Mouse (Mus musculus) yolk sac, embryonic 10.5 days (tissue): ENCODE results near the gene Gm21680.
"Not testable (repeated sequence)": the region's sequence is repeated elsewhere in the genome, so short reads cannot be mapped to it uniquely, and the experiment has no call there.

Experiments
- DNase-seq: peaks from one replicate; pipeline ENCODE4 v3.0.0-alpha.2; 2017; ENCODE audit warnings: low spot score

Gene Gm21680

GRCm38 (mm10) chr5:25972563-25972962 is at the start of gene Gm21680:
Gm21680 (minus strand) TSS chr5:25972663.
- DNase-seq: not testable (repeated sequence)

DNA sequence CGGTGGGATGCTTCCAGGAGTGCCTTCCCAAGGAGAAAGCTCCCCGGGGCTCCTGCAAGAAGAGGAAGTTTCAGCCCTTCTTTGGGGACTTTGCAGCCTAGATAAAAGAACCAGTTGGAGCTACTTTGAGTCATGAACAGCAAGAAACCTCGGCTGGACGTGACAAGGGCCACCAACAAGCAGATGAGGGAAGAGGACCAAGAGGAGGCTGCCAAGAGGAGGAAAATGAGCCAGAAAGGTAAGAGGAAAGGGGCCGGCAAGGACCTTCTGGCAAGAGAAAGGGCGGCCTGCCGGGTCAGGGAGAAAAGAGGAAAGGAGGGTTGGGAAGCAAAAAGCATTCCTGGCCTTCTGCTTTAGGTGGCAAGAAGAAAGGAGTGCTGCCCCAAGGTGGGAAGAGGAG is 35.2 kb upstream of the Gm21680 start:
- not testable (repeated sequence) for DNase-seq

DNA sequence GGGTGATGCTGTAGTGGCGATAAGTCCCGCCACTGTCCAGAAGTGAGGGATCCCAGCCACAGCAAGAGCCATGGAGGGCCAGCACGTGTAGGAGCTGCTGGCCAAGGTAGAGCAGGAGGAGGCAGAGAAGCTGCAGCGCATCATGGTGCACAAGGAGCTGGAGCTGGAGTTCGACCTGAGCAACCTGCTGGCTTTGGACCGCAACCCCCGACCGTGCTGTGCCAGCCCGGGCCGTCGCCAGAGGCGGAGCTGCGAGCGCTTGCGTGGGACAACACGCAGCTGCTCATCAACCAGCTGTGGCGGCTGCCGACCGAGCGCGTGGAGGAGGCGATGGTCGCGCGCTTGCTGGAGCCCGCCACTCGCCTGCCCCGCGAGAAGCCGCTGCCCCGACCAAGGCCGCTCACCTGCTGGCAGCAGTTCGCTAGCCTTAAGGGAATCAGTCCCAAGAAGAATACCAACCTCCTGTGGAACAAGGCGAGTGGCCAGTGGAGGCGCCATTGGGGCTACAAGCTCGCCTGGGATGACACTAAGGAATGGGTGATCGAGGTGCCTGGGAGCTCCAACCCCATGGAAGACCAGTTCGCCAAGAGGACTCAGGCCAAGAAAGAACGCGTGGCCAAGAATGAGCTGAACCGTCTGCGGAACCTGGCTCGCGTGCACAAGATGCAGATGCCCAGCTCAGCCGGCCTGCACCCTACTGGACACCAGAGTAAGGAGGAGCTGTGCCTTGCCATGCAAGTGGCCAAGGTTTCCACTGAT is 34.7 kb upstream of the Gm21680 start:
- DNase-seq: peak; percentile 28

DNA sequence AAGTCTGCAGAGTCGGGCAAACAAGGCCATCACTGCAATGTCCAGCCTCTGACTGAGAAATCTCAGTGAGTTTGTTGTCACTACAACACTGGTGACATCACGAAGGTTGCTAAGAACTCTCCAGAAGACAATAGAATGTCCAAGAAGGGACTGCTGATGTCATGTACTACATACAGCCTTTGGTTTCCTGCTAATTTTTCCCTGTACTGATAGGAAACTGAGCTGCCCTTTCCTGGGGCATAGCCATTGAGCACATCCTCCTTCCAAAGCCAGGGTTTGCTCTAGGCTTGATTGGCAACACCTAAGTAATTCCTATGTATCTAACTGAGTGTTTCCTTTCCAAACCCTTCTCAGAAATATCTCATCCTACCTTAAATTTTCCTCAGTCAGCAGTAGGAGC is 32.2 kb upstream of the Gm21680 start, which contains the start of gene Gm1979:
Gene Gm1979 (minus strand): TSS at position 101 of the 400 bp plus-strand sequence.
- DNase-seq: not testable (repeated sequence)

GRCm38 (mm10) chr5:25988550-25988949 is 16.1 kb upstream of the Gm21680 start, which contains the start of gene Gm21698:
Gm21698 (minus strand) TSS chr5:25988650.
- DNase-seq: not testable (repeated sequence)

- not testable (repeated sequence) for DNase-seq
These were observed 15.4 kb downstream of the Gm21680 start for GRCm38 (mm10) chr5:25957050-25957449.

- not testable (repeated sequence) for DNase-seq
These were observed 15.9 kb downstream of the Gm21680 start for GRCm38 (mm10) chr5:25956611-25957010.

DNA sequence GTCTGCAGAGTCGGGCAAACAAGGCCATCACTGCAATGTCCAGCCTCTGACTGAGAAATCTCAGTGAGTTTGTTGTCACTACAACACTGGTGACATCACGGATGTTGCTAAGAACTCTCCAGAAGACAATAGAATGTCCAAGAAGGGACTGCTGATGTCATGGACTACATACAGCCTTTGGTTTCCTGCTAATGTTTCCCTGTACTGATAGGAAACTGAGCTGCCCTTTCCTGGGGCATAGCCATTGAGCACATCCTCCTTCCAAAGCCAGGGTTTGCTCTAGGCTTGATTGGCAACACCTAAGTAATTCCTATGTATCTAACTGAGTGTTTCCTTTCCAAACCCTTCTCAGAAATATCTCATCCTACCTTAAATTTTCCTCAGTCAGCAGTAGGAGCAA is 18.1 kb downstream of the Gm21680 start, which contains the start of gene Gm21671:
Gene Gm21671 (minus strand): TSS at position 101 of the 400 bp plus-strand sequence.
- not testable (repeated sequence) for DNase-seq

DNA sequence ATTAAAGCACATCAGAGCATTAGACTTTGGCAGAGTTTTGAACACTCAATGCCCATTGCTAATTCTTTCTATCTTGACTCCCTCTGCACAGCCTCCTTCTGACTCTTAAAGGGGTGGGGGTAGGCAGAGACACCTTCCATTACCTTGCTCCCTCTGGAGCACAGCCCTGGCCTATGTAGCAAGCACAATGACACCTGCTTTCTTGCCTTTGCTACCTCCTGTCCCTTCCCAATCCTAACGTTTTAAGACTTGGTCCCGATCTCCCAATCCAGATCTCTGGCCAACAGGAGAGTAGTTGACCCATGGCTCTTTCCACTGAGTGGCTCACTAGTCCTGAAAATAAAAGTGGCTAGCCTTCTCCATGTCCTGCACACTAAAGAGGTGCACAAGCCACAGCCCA is 27.1 kb downstream of the Gm21680 start:
- not testable (repeated sequence) for DNase-seq

- DNase-seq: not testable (repeated sequence)
These were observed 30.2 kb downstream of the Gm21680 start, which contains the start of gene Gm21663 for GRCm38 (mm10) chr5:25942281-25942680. Gm21663 (minus strand) TSS chr5:25942381.
